Mouse (Mus musculus): ENCODE results near the gene Nfatc2.

Nfatc2 gene

GRCm38 (mm10) chr2:168450977-168451376, 150.5 kb downstream of the Nfatc2 start:
- in situ Hi-C loops (cut with MboI; ENCODE audit: unreplicated experiment in 2 of 2) = no loop called here

- in situ Hi-C loops (cut with MboI; ENCODE audit: unreplicated experiment in 2 of 2) = loop anchor here in 1 of 2 experiments (10.0 to 25.0 kb wide), 2 partner anchors 193 to 561 kb away; no protein-coding TSS in a partner anchor
Measured at GRCm38 (mm10) chr2:168448054-168448453, 153.4 kb downstream of the Nfatc2 start.

GRCm38 (mm10) chr2:168447601-168448000, 153.9 kb downstream of the Nfatc2 start:
- in situ Hi-C loops (cut with MboI; ENCODE audit: unreplicated experiment in 2 of 2) = loop anchor here in 1 of 2 experiments (10.0 to 25.0 kb wide), 2 partner anchors 193 to 560 kb away; no protein-coding TSS in a partner anchor

GRCm38 (mm10) chr2:168445211-168445810, 156.1 kb downstream of the Nfatc2 start:
- in situ Hi-C loops (cut with MboI; ENCODE audit: unreplicated experiment in 2 of 2) = loop anchor here in 1 of 2 experiments (10.0 to 25.0 kb wide), 2 partner anchors 191 to 558 kb away; no protein-coding TSS in a partner anchor

- in situ Hi-C loops (cut with MboI; ENCODE audit: unreplicated experiment in 2 of 2) = loop anchor here (5.0 to 25.0 kb wide), 5 partner anchors 189 to 557 kb away; no protein-coding TSS in a partner anchor
Measured at GRCm38 (mm10) chr2:168444126-168444525, 157.3 kb downstream of the Nfatc2 start.

- in situ Hi-C loops (cut with MboI; ENCODE audit: unreplicated experiment in 2 of 2) = loop anchor here (5.0 to 25.0 kb wide), 5 partner anchors 187 to 554 kb away; no protein-coding TSS in a partner anchor
Measured at GRCm38 (mm10) chr2:168441494-168441893, 160.0 kb downstream of the Nfatc2 start.

- in situ Hi-C loops (cut with MboI; ENCODE audit: unreplicated experiment in 2 of 2) = loop anchor here (5.0 to 25.0 kb wide), 5 partner anchors 186 to 554 kb away; no protein-coding TSS in a partner anchor
Measured at GRCm38 (mm10) chr2:168440918-168441328, 160.5 kb downstream of the Nfatc2 start.

GRCm38 (mm10) chr2:168438981-168439452, 162.4 kb downstream of the Nfatc2 start:
- in situ Hi-C loops (cut with MboI; ENCODE audit: unreplicated experiment in 2 of 2) = loop anchor here in 1 of 2 experiments (25.0 kb wide), 1 partner anchor 552 kb away; no protein-coding TSS in a partner anchor

- in situ Hi-C loops (cut with MboI; ENCODE audit: unreplicated experiment in 2 of 2) = loop anchor here in 1 of 2 experiments (25.0 kb wide), 1 partner anchor 547 kb away; no protein-coding TSS in a partner anchor
Measured at GRCm38 (mm10) chr2:168434187-168434586, 167.3 kb downstream of the Nfatc2 start.

GRCm38 (mm10) chr2:168433392-168433791, 168.1 kb downstream of the Nfatc2 start:
- in situ Hi-C loops (cut with MboI; ENCODE audit: unreplicated experiment in 2 of 2) = loop anchor here in 1 of 2 experiments (25.0 kb wide), 1 partner anchor 546 kb away; no protein-coding TSS in a partner anchor

GRCm38 (mm10) chr2:168432394-168432793, 169.1 kb downstream of the Nfatc2 start:
- in situ Hi-C loops (cut with MboI; ENCODE audit: unreplicated experiment in 2 of 2) = loop anchor here in 1 of 2 experiments (25.0 kb wide), 1 partner anchor 545 kb away; no protein-coding TSS in a partner anchor

- in situ Hi-C loops (cut with MboI; ENCODE audit: unreplicated experiment in 2 of 2) = loop anchor here in 1 of 2 experiments (25.0 kb wide), 1 partner anchor 542 kb away; no protein-coding TSS in a partner anchor
Measured at GRCm38 (mm10) chr2:168429598-168429997, 171.9 kb downstream of the Nfatc2 start.

GRCm38 (mm10) chr2:168428375-168428901, 173.0 kb downstream of the Nfatc2 start:
- in situ Hi-C loops (cut with MboI; ENCODE audit: unreplicated experiment in 2 of 2) = loop anchor here in 1 of 2 experiments (25.0 kb wide), 1 partner anchor 541 kb away; no protein-coding TSS in a partner anchor

Data from v-Abl transformed pro-B cells (cell line).